Mouse (Mus musculus): ENCODE measurements around the gene Ttll11. TPM values are rescaled to one million over a fixed set of nuclear protein-coding genes. Genes with fewer than 3 reads are reported as not detected.

Ttll11 gene
- total RNA-seq, 2 experiments from 2014 or later: 2.5 to 2.9 TPM

DNA sequence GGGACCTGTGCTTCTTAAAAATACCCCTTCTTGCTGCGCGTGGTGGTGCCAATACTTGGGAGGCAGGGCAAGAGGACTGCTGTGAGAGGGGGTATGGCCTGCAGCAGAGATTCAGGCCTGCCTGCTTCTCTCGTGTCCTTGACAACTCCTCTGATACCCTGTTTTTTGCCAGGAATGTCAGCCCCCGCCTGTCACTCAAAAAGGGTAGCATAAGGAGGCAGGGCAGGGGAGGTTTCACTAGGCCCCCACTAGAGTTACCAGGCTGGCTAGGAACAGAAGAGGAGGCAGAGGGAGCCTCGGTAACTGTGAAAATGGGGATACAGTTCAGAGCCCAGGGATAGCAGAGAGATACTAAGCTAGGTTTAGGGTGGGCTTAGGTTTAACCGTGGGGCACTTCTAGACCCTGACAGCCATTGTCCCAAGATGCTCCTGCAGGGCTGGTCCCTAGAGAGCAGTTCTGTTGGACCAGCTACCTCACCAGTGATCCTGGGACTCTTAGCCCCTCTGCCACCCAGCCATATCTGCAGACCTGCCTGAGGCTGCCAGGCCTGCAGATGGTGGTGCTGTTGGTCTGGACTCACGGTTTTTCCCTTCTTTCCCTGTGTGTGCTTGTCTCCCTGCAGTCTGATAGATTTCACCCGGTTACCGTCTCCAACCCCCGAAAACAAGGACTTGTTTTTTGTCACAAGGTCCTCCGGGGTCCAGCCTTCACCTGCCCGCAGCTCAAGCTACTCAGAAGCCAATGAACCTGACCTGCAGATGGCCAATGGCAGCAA, 260.3 kb downstream of the Ttll11 start:
- DNase-seq: no peak
- intact Hi-C loops (cut with DNase I; ENCODE audit: low total_unique reads): loop anchor here (10.0 kb wide), 1 partner anchor 175 kb away; no protein-coding TSS in a partner anchor

DNA sequence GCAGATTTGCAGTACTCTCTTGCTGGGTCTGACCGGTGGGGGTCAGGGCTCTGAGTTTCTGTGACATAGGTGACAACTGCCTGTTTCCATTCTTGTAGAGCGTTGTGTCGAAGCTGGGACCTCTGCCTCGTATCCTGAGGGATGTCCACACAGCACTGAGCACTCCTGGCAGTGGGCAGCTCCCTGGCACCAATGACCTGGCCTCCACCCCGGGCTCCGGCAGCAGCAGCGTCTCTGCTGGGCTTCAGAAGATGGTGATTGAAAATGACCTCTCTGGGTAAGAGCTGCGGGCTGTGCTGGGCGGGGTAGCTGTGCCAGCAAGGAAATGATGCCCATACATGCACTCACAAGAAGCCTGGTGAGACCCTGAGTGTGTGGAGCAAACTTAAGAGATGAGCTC, 261.1 kb downstream of the Ttll11 start:
- DNase-seq: no peak
- intact Hi-C loops (cut with DNase I; ENCODE audit: low total_unique reads): no loop called here

DNA sequence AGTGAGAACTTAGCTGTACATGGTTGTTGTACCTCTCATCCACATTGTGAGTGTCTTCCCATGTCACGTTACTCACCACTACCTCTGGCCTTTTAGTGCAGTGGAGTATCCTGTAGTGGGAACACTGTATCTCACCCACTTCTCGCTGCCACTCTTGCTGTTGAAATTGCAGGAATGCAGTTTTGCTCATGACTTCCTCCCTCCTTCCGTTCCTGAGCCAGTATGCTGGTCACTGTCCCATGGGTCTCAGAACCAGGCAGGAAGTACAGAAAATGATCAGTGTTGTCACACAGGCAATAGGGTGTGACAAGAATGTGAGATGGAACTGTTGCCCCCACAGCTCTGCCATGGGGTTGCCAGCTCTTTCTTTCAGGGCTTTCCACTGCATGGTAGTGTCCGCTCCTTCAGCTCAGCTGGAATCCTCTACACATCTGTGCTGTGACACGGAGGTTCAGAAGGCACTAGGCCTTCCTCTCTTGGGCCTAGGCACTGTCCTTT, 261.7 kb downstream of the Ttll11 start:
- no peak for DNase-seq
- intact Hi-C loops (cut with DNase I; ENCODE audit: low total_unique reads): no loop called here

DNA sequence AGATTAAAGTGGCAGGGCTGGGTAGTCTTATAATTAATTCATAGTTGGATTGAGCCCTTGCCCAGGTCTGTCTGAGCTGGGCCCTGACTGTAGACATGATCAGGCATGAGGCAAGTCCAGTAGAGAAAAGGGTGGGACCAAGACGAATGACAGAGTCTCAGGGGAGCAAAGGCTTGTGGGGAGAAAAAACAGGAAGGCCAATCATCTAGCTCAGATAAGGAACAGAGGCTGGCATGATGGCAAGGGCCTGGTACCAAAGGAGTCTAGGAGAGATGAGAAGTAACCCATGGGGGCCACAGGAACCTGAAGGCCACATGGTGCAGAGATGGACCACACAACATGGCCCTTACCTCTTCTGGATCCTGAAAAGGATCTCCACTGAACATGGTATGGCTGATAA, 263.5 kb downstream of the Ttll11 start:
- intact Hi-C loops (cut with DNase I; ENCODE audit: low total_unique reads): no loop called here
- no peak for DNase-seq

DNA sequence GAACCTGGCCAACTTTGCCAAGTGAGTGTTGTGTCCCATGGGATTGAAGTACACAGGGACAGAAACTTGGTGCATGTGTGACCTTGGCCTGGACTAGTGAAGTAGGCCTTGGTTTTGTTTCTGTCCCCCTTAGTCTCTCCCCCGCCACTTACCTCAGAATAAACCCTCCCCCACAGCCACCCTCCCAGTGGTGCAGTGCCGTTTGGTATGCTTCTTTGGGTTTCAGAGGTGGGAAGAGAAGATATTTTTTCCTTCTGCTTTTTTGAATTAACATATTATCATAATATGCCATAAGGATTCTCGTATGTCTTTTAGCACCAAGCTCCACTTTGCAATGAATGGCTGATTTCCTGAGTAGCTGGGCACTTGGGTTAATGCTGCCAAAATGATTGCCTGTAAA, 264.2 kb downstream of the Ttll11 start:
- DNase-seq: no peak
- intact Hi-C loops (cut with DNase I; ENCODE audit: low total_unique reads): no loop called here

DNA sequence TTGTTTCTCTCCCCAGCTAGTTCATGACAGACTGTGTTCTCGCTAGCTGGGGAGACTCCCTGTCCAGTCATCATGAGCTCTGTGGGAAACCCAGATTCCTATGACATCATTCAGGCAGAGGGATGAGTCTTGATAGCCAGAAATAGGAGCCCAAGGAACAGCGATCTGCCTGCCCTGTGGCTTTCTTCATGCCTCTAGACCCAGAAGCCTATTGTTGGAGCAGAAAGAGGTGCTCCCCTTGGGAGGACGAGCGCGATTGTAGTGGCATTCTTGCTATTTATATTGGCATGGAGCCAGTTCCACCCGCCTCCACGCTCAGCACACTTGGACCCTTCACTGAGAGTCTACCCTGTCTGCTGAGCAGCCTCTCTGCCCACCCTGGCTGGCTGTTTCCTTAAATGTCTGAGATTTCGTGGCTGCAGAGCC, 265.0 kb downstream of the Ttll11 start:
- intact Hi-C loops (cut with DNase I; ENCODE audit: low total_unique reads): no loop called here
- no peak for DNase-seq

DNA sequence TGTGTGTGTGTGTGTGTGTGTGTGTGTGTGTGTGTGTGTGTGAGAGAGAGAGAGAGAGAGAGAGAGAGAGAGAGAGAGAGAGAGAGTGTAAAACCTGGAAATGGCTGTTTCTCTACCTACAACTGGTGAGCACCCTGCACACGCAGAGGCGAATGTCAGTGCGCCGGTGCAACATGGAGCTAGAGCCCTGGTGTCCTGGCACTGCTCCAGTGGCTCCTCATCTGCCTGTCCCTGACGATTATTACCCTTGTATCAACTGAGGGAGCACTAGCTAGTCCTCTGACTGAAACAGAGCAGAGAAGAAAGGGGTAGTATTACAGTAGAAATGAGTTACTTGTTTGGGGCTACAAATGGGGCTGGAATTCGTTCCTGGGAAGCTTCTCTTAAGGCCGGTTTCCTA, 266.3 kb downstream of the Ttll11 start:
- intact Hi-C loops (cut with DNase I; ENCODE audit: low total_unique reads): no loop called here
- no peak for DNase-seq

DNA sequence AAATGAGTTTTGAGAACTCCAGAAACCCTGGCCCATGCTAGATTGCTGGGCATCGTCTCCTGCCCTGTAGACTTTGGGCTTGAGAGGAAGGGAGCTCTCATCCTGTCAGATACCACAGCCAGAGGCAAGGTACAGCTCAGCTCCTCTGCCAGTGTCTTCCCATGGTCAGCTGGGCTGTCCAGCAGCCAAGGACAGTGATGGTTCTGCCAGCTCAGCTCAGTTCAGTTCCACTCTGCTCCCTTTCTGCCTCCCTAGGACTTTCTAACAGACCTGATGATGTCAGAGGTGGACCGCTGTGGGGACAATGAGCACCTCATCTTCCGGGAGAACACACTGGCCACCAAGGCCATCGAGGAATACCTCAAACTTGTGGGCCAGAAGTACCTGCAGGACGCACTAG, 267.1 kb downstream of the Ttll11 start:
- intact Hi-C loops (cut with DNase I; ENCODE audit: low total_unique reads): no loop called here
- no peak for DNase-seq

DNA sequence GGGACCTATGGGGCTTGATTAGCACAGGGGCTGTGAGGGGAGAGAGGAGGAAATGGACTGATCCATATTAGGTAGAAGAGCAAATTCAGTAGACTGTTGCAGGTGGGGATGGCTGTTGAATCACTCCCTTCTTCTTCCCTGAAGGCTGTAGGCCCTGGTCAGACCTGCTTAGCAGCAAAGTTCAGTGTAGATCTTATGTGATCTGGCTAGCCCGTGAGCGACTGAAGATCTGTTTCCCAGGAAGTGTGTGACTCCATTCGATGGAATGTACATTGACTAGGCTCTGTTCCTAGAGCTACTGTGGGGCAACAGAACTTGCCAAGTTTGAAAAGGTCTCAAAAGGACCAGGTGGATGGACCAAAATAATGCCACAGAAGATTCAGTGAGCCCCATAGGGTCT, 276.5 kb downstream of the Ttll11 start:
- DNase-seq: no peak
- intact Hi-C loops (cut with DNase I; ENCODE audit: low total_unique reads): no loop called here

DNA sequence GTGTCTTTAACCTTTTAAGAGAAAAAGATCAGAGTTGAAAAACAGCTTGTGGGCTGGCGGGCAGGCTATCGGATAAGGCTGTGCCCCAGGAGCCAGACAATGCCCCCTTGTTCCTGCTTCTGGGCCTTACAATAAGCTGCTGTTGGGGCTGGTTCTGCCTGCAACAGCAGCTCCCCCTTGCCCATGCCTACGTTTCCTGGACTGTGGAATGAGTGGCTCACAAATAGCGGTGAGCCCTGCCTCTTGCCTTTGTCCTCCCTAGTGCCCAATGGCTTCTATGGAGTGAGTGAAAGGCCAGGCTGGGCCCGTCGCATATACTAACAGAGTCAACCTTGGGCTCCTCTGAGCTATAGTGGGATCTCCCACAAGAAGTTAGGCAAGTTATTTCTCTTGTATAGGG, 277.1 kb downstream of the Ttll11 start:
- DNase-seq: no peak
- intact Hi-C loops (cut with DNase I; ENCODE audit: low total_unique reads): no loop called here

DNA sequence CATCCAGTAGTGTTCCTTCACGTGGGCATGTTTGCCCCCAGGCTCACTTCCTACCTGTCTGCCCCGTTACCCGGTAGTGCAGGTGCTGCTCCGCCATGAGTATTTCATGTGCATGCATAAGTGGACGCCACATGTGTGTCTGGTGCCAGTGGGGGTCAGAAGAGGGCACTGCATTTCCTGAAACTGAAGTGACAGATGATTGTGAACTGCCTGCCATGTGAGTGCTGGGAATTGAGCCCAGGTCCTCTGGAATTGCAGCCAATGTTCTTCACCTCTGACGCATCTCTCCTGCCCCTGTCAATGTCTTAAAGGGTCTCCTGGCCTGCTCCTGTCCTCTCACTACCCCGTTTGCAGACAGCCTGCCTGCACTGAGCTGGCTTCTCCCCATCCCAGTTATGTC, 277.7 kb downstream of the Ttll11 start:
- no peak for DNase-seq
- intact Hi-C loops (cut with DNase I; ENCODE audit: low total_unique reads): no loop called here

Other genes with a start within 250 kb of the Ttll11 start
- gene Ndufa8, start 69.5 kb upstream of the Ttll11 start, total RNA-seq (2021): 100 to 1,000 TPM; 328 to 375 TPM
- gene Morn5, start 69.5 kb upstream of the Ttll11 start, total RNA-seq (2021): not detected
- gene Lhx6, start 125.5 kb upstream of the Ttll11 start, total RNA-seq (2021): 1 to 10 TPM; 3.6 to 4.5 TPM
- gene Mrrf, start 156.5 kb upstream of the Ttll11 start, total RNA-seq (2021): 10 to 100 TPM; 14.8 to 18.7 TPM
- gene Rbm18, start 156.9 kb upstream of the Ttll11 start, total RNA-seq (2021): 10 to 100 TPM; 29.6 to 30.9 TPM